Mouse (Mus musculus): ENCODE data around the gene Ncln. TPM values are rescaled to one million over a fixed set of nuclear protein-coding genes. Genes with fewer than 3 reads are reported as not detected.

Gene Ncln
- polyA plus RNA-seq, 1 experiment from 2014 or later = 43.6 TPM

GRCm38 (mm10) chr10:81497401-81498270, 1.4 kb upstream of the Ncln start:
- H3K27ac ChIP-seq = no peak overlapping the region
- H3K36me3 ChIP-seq = peaks cover 7% of the 10 kb centered on the region; the same call in 1 of the 2 replicates
- H3K4me1 ChIP-seq (replicated peaks) = peaks cover 19% of the 10 kb centered on the region
- 77% methylated on average over 17 of the region's 17 CpGs for WGBS
- ATAC-seq (replicated peaks; ENCODE audit: insufficient number of reproducible peaks, insufficient read depth, low FRiP score, low read depth) = no peak
- no peak overlapping the region for H3K9ac ChIP-seq
- H3K4me2 ChIP-seq = peak overlapping the region; percentile 53; the same call in 1 of the 2 replicates
- H3K27me3 ChIP-seq = no peaks in the 10 kb centered on the region
- no peaks in the 10 kb centered on the region for H3K9me3 ChIP-seq (replicated peaks)
- no peak overlapping the region; the same call in 1 of the 2 replicates for H3K4me3 ChIP-seq

GRCm38 (mm10) chr10:81496969-81497368, 777 bp upstream of the Ncln start:
- Histone ChIP-seq H3K4me2 (peak overlapping the region; percentile 53), H3K36me3 (peaks cover 12% of the 10 kb centered on the region), H3K9me3 (replicated peaks) (no peaks in the 10 kb centered on the region), H3K27me3 (no peaks in the 10 kb centered on the region), H3K4me1 (replicated peaks) (peaks cover 19% of the 10 kb centered on the region), H3K27ac (peak overlapping the region; percentile 85), H3K9ac (0 out of 2 replicates have a peak overlapping the region, but pooled peaks have one; percentile 55), H3K4me3 (peak overlapping the region; percentile 79)
- no peak for ATAC-seq (replicated peaks; ENCODE audit: insufficient number of reproducible peaks, insufficient read depth, low FRiP score, low read depth)
- WGBS = 29% methylated on average over 4 of the region's 4 CpGs

- peak overlapping the region; percentile 88 for H3K9ac ChIP-seq
- H3K27ac ChIP-seq = peak overlapping the region; percentile 50
- peak overlapping the region; percentile 79 for H3K4me3 ChIP-seq
- peaks cover 25% of the 10 kb centered on the region for H3K36me3 ChIP-seq
- no peaks in the 10 kb centered on the region for H3K27me3 ChIP-seq
- ATAC-seq (replicated peaks; ENCODE audit: insufficient number of reproducible peaks, insufficient read depth, low FRiP score, low read depth) = peak; percentile 14
- peaks cover 19% of the 10 kb centered on the region for H3K4me1 ChIP-seq (replicated peaks)
- H3K4me2 ChIP-seq = peak overlapping the region; percentile 91
- H3K9me3 ChIP-seq (replicated peaks) = no peaks in the 10 kb centered on the region
- 1% methylated on average over 40 of the region's 41 CpGs for WGBS
These were observed 452 bp downstream of the Ncln start for GRCm38 (mm10) chr10:81495616-81496263.

- ATAC-seq (replicated peaks; ENCODE audit: insufficient number of reproducible peaks, insufficient read depth, low FRiP score, low read depth) = no peak
- Histone ChIP-seq H3K4me3 (peak overlapping the region; percentile 79), H3K4me2 (peak overlapping the region; percentile 91), H3K9ac (peak overlapping the region; percentile 88), H3K27me3 (no peaks in the 10 kb centered on the region), H3K9me3 (replicated peaks) (no peaks in the 10 kb centered on the region), H3K4me1 (replicated peaks) (peaks cover 19% of the 10 kb centered on the region), H3K27ac (no peak overlapping the region), H3K36me3 (peaks cover 31% of the 10 kb centered on the region)
- 74% methylated on average over 6 of the region's 6 CpGs for WGBS
These were observed 1.0 kb downstream of the Ncln start for GRCm38 (mm10) chr10:81495151-81495550.

GRCm38 (mm10) chr10:81494260-81495041, 1.7 kb downstream of the Ncln start:
- Histone ChIP-seq H3K4me1 (replicated peaks) (peaks cover 19% of the 10 kb centered on the region), H3K4me2 (peak overlapping the region; percentile 91; the same call in 1 of the 2 replicates), H3K36me3 (peaks cover 38% of the 10 kb centered on the region), H3K9me3 (replicated peaks) (no peaks in the 10 kb centered on the region), H3K4me3 (peak overlapping the region; percentile 79), H3K27ac (no peak overlapping the region), H3K9ac (no peak overlapping the region), H3K27me3 (no peaks in the 10 kb centered on the region)
- 83% methylated on average over 11 of the region's 11 CpGs for WGBS
- ATAC-seq (replicated peaks; ENCODE audit: insufficient number of reproducible peaks, insufficient read depth, low FRiP score, low read depth) = no peak

- no peaks in the 10 kb centered on the region for H3K9me3 ChIP-seq (replicated peaks)
- no peaks in the 10 kb centered on the region for H3K27me3 ChIP-seq
- peaks cover 22% of the 10 kb centered on the region for H3K4me1 ChIP-seq (replicated peaks)
- 0 out of 2 replicates have a peak overlapping the region, but pooled peaks have one; percentile 8 for H3K9ac ChIP-seq
- 78% methylated on average over 8 of the region's 8 CpGs for WGBS
- no peak overlapping the region for H3K4me2 ChIP-seq
- no peak for ATAC-seq (replicated peaks; ENCODE audit: insufficient number of reproducible peaks, insufficient read depth, low FRiP score, low read depth)
- H3K4me3 ChIP-seq = no peak overlapping the region
- H3K27ac ChIP-seq = no peak overlapping the region
- H3K36me3 ChIP-seq = peaks cover 43% of the 10 kb centered on the region
These were observed 2.5 kb downstream of the Ncln start for GRCm38 (mm10) chr10:81493601-81494220.

- H3K9ac ChIP-seq = no peak overlapping the region
- peaks cover 31% of the 10 kb centered on the region for H3K4me1 ChIP-seq (replicated peaks)
- H3K36me3 ChIP-seq = peaks cover 52% of the 10 kb centered on the region
- no peaks in the 10 kb centered on the region for H3K27me3 ChIP-seq
- WGBS = 85% methylated on average over 11 of the region's 11 CpGs
- H3K4me2 ChIP-seq = no peak overlapping the region
- ATAC-seq (replicated peaks; ENCODE audit: insufficient number of reproducible peaks, insufficient read depth, low FRiP score, low read depth) = no peak
- no peaks in the 10 kb centered on the region for H3K9me3 ChIP-seq (replicated peaks)
- no peak overlapping the region for H3K4me3 ChIP-seq
- no peak overlapping the region for H3K27ac ChIP-seq
These were observed 3.5 kb downstream of the Ncln start for GRCm38 (mm10) chr10:81492606-81493240.

- 89% methylated on average over 9 of the region's 9 CpGs for WGBS
- Histone ChIP-seq H3K36me3 (peaks cover 66% of the 10 kb centered on the region), H3K27ac (no peak overlapping the region), H3K9me3 (replicated peaks) (no peaks in the 10 kb centered on the region), H3K4me3 (no peak overlapping the region), H3K4me1 (replicated peaks) (peaks cover 35% of the 10 kb centered on the region), H3K9ac (no peak overlapping the region), H3K27me3 (no peaks in the 10 kb centered on the region), H3K4me2 (no peak overlapping the region)
- no peak for ATAC-seq (replicated peaks; ENCODE audit: insufficient number of reproducible peaks, insufficient read depth, low FRiP score, low read depth)
These were observed 5.2 kb downstream of the Ncln start for GRCm38 (mm10) chr10:81491018-81491417.

- no peak overlapping the region for H3K27ac ChIP-seq
- no peaks in the 10 kb centered on the region for H3K27me3 ChIP-seq
- no peaks in the 10 kb centered on the region for H3K9me3 ChIP-seq (replicated peaks)
- peaks cover 66% of the 10 kb centered on the region for H3K36me3 ChIP-seq
- H3K4me1 ChIP-seq (replicated peaks) = peaks cover 28% of the 10 kb centered on the region
- WGBS = 83% methylated on average over 14 of the region's 14 CpGs
- H3K9ac ChIP-seq = no peak overlapping the region
- no peak for ATAC-seq (replicated peaks; ENCODE audit: insufficient number of reproducible peaks, insufficient read depth, low FRiP score, low read depth)
- no peak overlapping the region for H3K4me2 ChIP-seq
- H3K4me3 ChIP-seq = no peak overlapping the region
These were observed 6.3 kb downstream of the Ncln start for GRCm38 (mm10) chr10:81489941-81490340.

GRCm38 (mm10) chr10:81488081-81488480, 8.1 kb downstream of the Ncln start:
- Histone ChIP-seq H3K4me2 (no peak overlapping the region), H3K4me3 (no peak overlapping the region), H3K27ac (peak overlapping the region; percentile 71), H3K36me3 (peaks cover 64% of the 10 kb centered on the region), H3K27me3 (no peaks in the 10 kb centered on the region), H3K9ac (no peak overlapping the region), H3K4me1 (replicated peaks) (peaks cover 16% of the 10 kb centered on the region), H3K9me3 (replicated peaks) (no peaks in the 10 kb centered on the region)
- WGBS = 56% methylated on average over 11 of the region's 11 CpGs
- ATAC-seq (replicated peaks; ENCODE audit: insufficient number of reproducible peaks, insufficient read depth, low FRiP score, low read depth) = peak; percentile 43; the same call in 1 of the 2 replicates

All from heart, embryonic 15.5 days (tissue).